In the genomic region with DNA sequence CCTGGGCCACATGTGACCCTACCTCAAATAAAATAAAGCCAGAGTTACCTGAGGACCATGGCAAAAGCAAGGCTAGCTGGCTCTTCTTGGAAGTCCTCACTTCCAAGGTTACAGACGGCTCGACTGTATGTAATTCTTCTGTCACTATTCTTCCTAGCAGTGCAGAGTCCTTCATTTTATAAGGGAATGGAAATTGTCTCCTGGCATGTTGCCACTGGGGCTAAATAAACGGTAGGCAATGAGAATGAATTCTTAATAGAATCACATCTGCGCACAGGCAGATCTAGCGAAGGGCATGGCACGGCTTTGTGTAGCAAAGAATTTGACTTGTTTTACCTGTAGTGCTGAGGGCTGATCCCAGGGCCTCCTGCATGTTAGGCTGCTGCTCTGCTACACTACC, we compare ENCODE assay signal across 28 mouse cellular contexts. TPM values are rescaled to one million over a fixed set of nuclear protein-coding genes. Genes with fewer than 3 reads are reported as not detected.
DNase-seq lines count a peak whose midpoint lies in the region; ATAC-seq and TF ChIP-seq lines count a peak whose summit lies in the region.
"Had no signal": no experiment of that assay in that cellular context is flagged by ENCODE, and none has a peak within 500 bp of the region (broad histone marks: within the 10 kb centered on the region; RNA-seq: fewer than 3 reads in every experiment).

No protein-coding gene starts in this region.

- H3K36me3 ChIP-seq in forebrain, embryonic 12.5 days (replicated peaks): no peaks in the 10 kb centered on the region
- H3K36me3 ChIP-seq in forebrain, postnatal 0 days (ENCODE audit: insufficient read depth): no peaks in the 10 kb centered on the region
- H3K36me3 ChIP-seq in hindbrain, embryonic 15.5 days: no peaks in the 10 kb centered on the region
- H3K36me3 ChIP-seq in hindbrain, embryonic 14.5 days (replicated peaks; ENCODE audit: control insufficient read depth, insufficient read depth): no peaks in the 10 kb centered on the region
- H3K36me3 ChIP-seq in lung, embryonic 14.5 days (ENCODE audit: insufficient read depth): no peaks in the 10 kb centered on the region
- no peaks in the 10 kb centered on the region for H3K36me3 ChIP-seq in forebrain, embryonic 16.5 days (ENCODE audit: control insufficient read depth, insufficient read depth)
- H3K36me3 ChIP-seq: embryonic facial prominence, embryonic 13.5 days; G1E; midbrain, embryonic 10.5 days had no signal

- H3K27ac ChIP-seq in forebrain, embryonic 12.5 days: 0 out of 2 replicates have a peak overlapping the region, but pooled peaks have one; percentile 71
- H3K27ac ChIP-seq in forebrain, postnatal 0 days (ENCODE audit: low read depth, low read length): no peak overlapping the region
- peak overlapping the region; percentile 55; the same call in 1 of the 2 replicates for H3K27ac ChIP-seq in hindbrain, embryonic 15.5 days (replicated peaks)
- no peak overlapping the region for H3K27ac ChIP-seq in hindbrain, embryonic 14.5 days
- H3K27ac ChIP-seq in lung, embryonic 14.5 days (ENCODE audit: low read depth): no peak overlapping the region
- H3K27ac ChIP-seq in forebrain, embryonic 16.5 days (ENCODE audit: low read length): no peak overlapping the region
- H3K27ac ChIP-seq: gastrocnemius, adult 2 months; liver, embryonic 14.5 days; midbrain, embryonic 10.5 days had no signal

- H3K4me2 ChIP-seq in forebrain, embryonic 12.5 days: no peak overlapping the region
- no peak overlapping the region for H3K4me2 ChIP-seq in forebrain, postnatal 0 days (ENCODE audit: low read depth)
- H3K4me2 ChIP-seq in hindbrain, embryonic 15.5 days: no peak overlapping the region
- H3K4me2 ChIP-seq in hindbrain, embryonic 14.5 days (replicated peaks): no peak overlapping the region
- no peak overlapping the region for H3K4me2 ChIP-seq in lung, embryonic 14.5 days
- no peak overlapping the region for H3K4me2 ChIP-seq in forebrain, embryonic 16.5 days (ENCODE audit: low read length)
- H3K4me2 ChIP-seq: embryonic facial prominence, embryonic 13.5 days; heart, embryonic 11.5 days had no signal

- H3K27me3 ChIP-seq in forebrain, embryonic 12.5 days: peaks cover 23% of the 10 kb centered on the region; the same call in 1 of the 2 replicates
- no peaks in the 10 kb centered on the region for H3K27me3 ChIP-seq in forebrain, postnatal 0 days (ENCODE audit: insufficient read depth, low read length)
- no peaks in the 10 kb centered on the region for H3K27me3 ChIP-seq in hindbrain, embryonic 15.5 days
- no peaks in the 10 kb centered on the region for H3K27me3 ChIP-seq in hindbrain, embryonic 14.5 days (ENCODE audit: control insufficient read depth, insufficient read depth, low read length)
- no peaks in the 10 kb centered on the region for H3K27me3 ChIP-seq in lung, embryonic 14.5 days (ENCODE audit: insufficient read depth, low read length)
- H3K27me3 ChIP-seq in forebrain, embryonic 16.5 days (replicated peaks; ENCODE audit: control insufficient read depth, insufficient read depth, low read length): no peaks in the 10 kb centered on the region

- no peak for TF ChIP-seq CTCF in forebrain, postnatal 0 days (IDR thresholded peaks at IDR 0.05; ENCODE audit: low read depth)
- TF ChIP-seq CTCF in lung, embryonic 14.5 days (IDR thresholded peaks at IDR 0.05; ENCODE audit: low read depth): no peak

- peaks cover 15% of the 10 kb centered on the region for H3K4me1 ChIP-seq in forebrain, embryonic 12.5 days
- no peaks in the 10 kb centered on the region for H3K4me1 ChIP-seq in forebrain, postnatal 0 days (ENCODE audit: insufficient read depth)
- H3K4me1 ChIP-seq in hindbrain, embryonic 15.5 days (replicated peaks): no peaks in the 10 kb centered on the region
- no peaks in the 10 kb centered on the region for H3K4me1 ChIP-seq in hindbrain, embryonic 14.5 days (replicated peaks; ENCODE audit: control insufficient read depth, insufficient read depth, low read length)
- H3K4me1 ChIP-seq in lung, embryonic 14.5 days (ENCODE audit: insufficient read depth): 0 out of 2 replicates have a peak, but pooled peaks cover 4% of the 10 kb centered on the region
- H3K4me1 ChIP-seq in forebrain, embryonic 16.5 days (replicated peaks; ENCODE audit: control insufficient read depth, insufficient read depth, low read length): peaks cover 4% of the 10 kb centered on the region; the same call in 1 of the 2 replicates

- no peak for ATAC-seq in forebrain, embryonic 12.5 days (ENCODE audit: low FRiP score)
- no peak for ATAC-seq in forebrain, postnatal 0 days
- ATAC-seq in hindbrain, embryonic 15.5 days (ENCODE audit: low FRiP score, low read depth): no peak; the same call in 1 of the 2 replicates
- no peak for ATAC-seq in hindbrain, embryonic 14.5 days (ENCODE audit: low FRiP score)
- ATAC-seq in lung, embryonic 14.5 days (ENCODE audit: insufficient read depth): no peak
- ATAC-seq in forebrain, embryonic 16.5 days: peak; percentile 35; the same call in 1 of the 2 replicates
- ATAC-seq: inflammation-experienced regulatory T-cells, adult 6 months had no signal

- WGBS in forebrain, embryonic 12.5 days: 66% methylated on average over 6 of the region's 6 CpGs
- WGBS in forebrain, postnatal 0 days: 54% methylated on average over 6 of the region's 6 CpGs
- WGBS in hindbrain, embryonic 15.5 days: 39% methylated on average over 6 of the region's 6 CpGs
- 54% methylated on average over 6 of the region's 6 CpGs for WGBS in hindbrain, embryonic 14.5 days
- WGBS in lung, embryonic 14.5 days: 72% methylated on average over 6 of the region's 6 CpGs
- 37% methylated on average over 6 of the region's 6 CpGs for WGBS in forebrain, embryonic 16.5 days

- DNase-seq in forebrain, postnatal 0 days: no peak
- no peak for DNase-seq in hindbrain, embryonic 14.5 days (ENCODE audit: low spot score)
- DNase-seq in lung, embryonic 14.5 days: peak; percentile 47
- no peak for DNase-seq in lung, postnatal 10 days
- DNase-seq in thymus, postnatal 14 days: no peak
- DNase-seq: adrenal gland, adult 8-10 months; cerebellum, adult 9-10 months; gastrocnemius, adult 2 months; gastrocnemius, postnatal 36 days; heart, adult 18-20 months; heart, postnatal 36 days; kidney, adult 11 months; kidney, postnatal 14 days; left cerebral cortex, postnatal 4 days; liver; lung, adult 2 months; retina, postnatal 1 day; right cerebral cortex, postnatal 14 days had no signal

- no peak overlapping the region for H3K9ac ChIP-seq in forebrain, embryonic 12.5 days
- no peak overlapping the region for H3K9ac ChIP-seq in forebrain, postnatal 0 days
- H3K9ac ChIP-seq in hindbrain, embryonic 15.5 days: no peak overlapping the region
- no peak overlapping the region for H3K9ac ChIP-seq in hindbrain, embryonic 14.5 days
- no peak overlapping the region for H3K9ac ChIP-seq in lung, embryonic 14.5 days
- H3K9ac ChIP-seq in forebrain, embryonic 16.5 days (replicated peaks; ENCODE audit: low read depth, low read length): no peak overlapping the region
- H3K9ac ChIP-seq: embryonic facial prominence, embryonic 13.5 days; liver, embryonic 14.5 days had no signal

- H3K4me3 ChIP-seq in forebrain, embryonic 12.5 days (replicated peaks): no peak overlapping the region
- H3K4me3 ChIP-seq in forebrain, postnatal 0 days (ENCODE audit: low read depth, low read length): no peak overlapping the region
- H3K4me3 ChIP-seq in hindbrain, embryonic 15.5 days: no peak overlapping the region
- no peak overlapping the region for H3K4me3 ChIP-seq in hindbrain, embryonic 14.5 days (replicated peaks; ENCODE audit: low read length)
- H3K4me3 ChIP-seq in lung, embryonic 14.5 days (ENCODE audit: low read depth, low read length): no peak overlapping the region
- no peak overlapping the region for H3K4me3 ChIP-seq in forebrain, embryonic 16.5 days (replicated peaks; ENCODE audit: low read length)
- H3K4me3 ChIP-seq: embryonic facial prominence, embryonic 13.5 days; gastrocnemius, adult 2 months; midbrain, embryonic 10.5 days; myocyte had no signal

- H3K9me3 ChIP-seq in forebrain, embryonic 12.5 days: no peaks in the 10 kb centered on the region
- no peaks in the 10 kb centered on the region for H3K9me3 ChIP-seq in forebrain, postnatal 0 days (ENCODE audit: low read length)
- no peaks in the 10 kb centered on the region for H3K9me3 ChIP-seq in hindbrain, embryonic 15.5 days
- H3K9me3 ChIP-seq in hindbrain, embryonic 14.5 days (ENCODE audit: control insufficient read depth, low read length): no peaks in the 10 kb centered on the region
- H3K9me3 ChIP-seq in lung, embryonic 14.5 days (ENCODE audit: low read depth, low read length): no peaks in the 10 kb centered on the region
- H3K9me3 ChIP-seq in forebrain, embryonic 16.5 days (ENCODE audit: control insufficient read depth, low read length): no peaks in the 10 kb centered on the region
- H3K9me3 ChIP-seq: embryonic facial prominence, embryonic 13.5 days; G1E; midbrain, embryonic 10.5 days had no signal

RNA-seq across cellular contexts. Expression of gene Gpm6b, which starts 33.9 kb away (rescaled TPM):
- 226 and 253 TPM in 2 replicates for polyA plus RNA-seq in forebrain, embryonic 12.5 days (2016; fragmentation: Nextera tagmentation; extraction: Ambion mirVana)
- 431 and 491 TPM in 2 replicates for total RNA-seq in forebrain, postnatal 0 days (2014; rRNA removed)
- 290 and 385 TPM in 2 replicates for polyA plus RNA-seq in forebrain, postnatal 0 days (2015; fragmentation: Nextera tagmentation; extraction: Ambion mirVana)
- 262 and 292 TPM in 2 replicates for polyA plus RNA-seq in hindbrain, embryonic 15.5 days (2015; fragmentation: Nextera tagmentation; extraction: Ambion mirVana)
- polyA plus RNA-seq in hindbrain, embryonic 14.5 days (2014; fragmentation: Nextera tagmentation; extraction: Ambion mirVana): 233 and 249 TPM in 2 replicates
- polyA plus RNA-seq in lung, embryonic 14.5 days (2014; fragmentation: Nextera tagmentation; extraction: Ambion mirVana): 41.9 and 42.0 TPM in 2 replicates
- 441 and 505 TPM in 2 replicates for polyA plus RNA-seq in forebrain, embryonic 16.5 days (2015; fragmentation: Nextera tagmentation; extraction: Ambion mirVana)
- polyA plus RNA-seq: G1E had no signal

Comparison
In these comparisons a context has a peak if more than half of its experiments do, and no peak if none do; other contexts are left out.
1. H3K27ac ChIP-seq: peak in forebrain, embryonic 12.5 days (single experiment) and hindbrain, embryonic 15.5 days (single experiment); none in forebrain, postnatal 0 days (single experiment), hindbrain, embryonic 14.5 days (single experiment), lung, embryonic 14.5 days (single experiment) and forebrain, embryonic 16.5 days (single experiment).